Mouse (Mus musculus): ENCODE measurements around the gene Il10rb. TPM values are rescaled to one million over a fixed set of nuclear protein-coding genes. Genes with fewer than 3 reads are reported as not detected.

Gene Il10rb
- total RNA-seq (2014; fragmentation: Nextera tagmentation), result 36.6 and 48.8 TPM in 2 replicates
- 41.3 and 45.8 TPM in 2 replicates for total RNA-seq (2017)

DNA sequence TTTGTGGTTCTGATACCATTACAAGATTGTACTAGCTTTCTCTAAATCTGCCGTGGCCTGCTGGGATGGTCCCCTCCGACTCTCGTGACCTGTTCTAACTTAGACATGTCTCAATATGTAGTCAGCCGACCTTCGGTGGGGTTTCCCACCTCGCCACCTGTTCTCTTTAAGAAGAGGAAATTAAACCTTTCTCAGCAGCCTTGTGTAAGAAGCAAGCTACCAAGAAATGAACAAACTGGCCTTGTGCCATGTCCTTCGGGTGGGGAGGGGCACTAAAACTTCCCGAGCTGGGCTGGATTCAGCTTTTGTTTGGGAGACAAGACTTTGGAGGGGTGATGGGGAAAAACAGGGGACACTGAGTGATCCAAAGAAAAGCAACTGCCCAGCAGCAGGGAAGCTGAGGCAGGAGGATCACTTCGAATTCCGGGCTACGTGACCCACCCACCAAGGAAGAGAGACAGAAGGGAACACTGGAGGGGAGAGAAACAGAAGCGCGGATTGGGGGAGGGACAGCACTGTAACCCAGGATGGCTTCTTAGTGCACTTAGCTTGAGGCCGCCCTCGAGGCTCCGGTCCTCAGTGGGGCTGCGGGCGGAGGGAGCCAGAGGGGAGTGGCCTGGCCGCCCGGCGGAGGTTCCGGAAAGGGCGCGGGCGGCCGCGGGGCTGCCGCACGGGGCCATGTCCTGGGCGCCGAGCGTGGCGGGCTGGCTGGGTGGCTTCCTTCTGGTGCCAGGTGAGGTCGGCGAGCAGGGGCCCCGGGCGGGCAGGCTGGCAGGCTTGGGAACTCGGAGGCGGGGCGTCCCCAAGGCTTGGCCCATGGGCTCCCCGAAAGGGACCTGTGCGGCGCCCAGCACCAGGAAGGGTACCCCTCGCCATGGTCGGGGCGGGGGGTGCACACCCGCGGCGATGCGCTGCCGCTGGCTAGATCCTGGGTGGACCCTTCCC is at the start of gene Il10rb:
Gene Il10rb, plus strand, starts transcription at position 525 of the 945 bp plus-strand sequence.
- ATAC-seq (replicated peaks; ENCODE audit: poor library complexity, severe bottlenecking), result peak; percentile 75

DNA sequence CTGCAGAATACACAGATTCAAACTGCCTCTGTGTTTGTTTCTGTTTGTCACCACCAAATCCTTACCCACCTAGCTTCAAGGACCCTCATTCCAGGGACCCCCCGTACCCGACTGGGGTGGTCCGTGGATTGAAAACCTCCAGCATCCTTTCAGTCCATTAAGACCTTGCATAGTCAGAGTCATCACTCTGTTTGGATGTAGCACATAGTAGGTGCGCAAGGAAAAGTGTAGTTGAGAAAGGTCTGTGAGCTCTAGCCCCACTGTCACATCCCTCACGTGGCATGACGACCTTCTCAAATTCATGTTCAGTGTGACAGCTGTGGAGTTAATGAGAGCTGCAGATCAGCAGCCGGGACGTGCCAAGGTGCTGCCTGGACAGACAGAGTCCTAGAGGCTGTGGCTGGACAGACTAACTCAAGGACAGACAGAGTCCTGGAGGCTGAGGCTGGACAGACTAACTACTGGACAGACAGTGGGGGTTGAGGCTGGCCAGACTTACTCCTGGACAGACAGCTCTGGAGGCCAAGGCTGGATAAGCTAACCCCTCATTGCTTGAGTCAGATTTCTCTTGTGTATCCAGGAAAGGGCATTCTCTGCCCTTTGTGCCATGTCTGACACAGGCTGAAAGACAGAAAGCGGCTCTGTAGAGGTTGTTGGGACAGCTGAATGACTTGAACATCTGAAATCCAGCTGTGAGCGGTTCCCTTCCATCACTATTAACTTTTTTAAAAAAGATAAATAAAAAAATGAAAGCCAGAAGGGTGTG is 49.0 kb upstream of the Il10rb start:
- no peak for ATAC-seq (replicated peaks; ENCODE audit: poor library complexity, severe bottlenecking)

DNA sequence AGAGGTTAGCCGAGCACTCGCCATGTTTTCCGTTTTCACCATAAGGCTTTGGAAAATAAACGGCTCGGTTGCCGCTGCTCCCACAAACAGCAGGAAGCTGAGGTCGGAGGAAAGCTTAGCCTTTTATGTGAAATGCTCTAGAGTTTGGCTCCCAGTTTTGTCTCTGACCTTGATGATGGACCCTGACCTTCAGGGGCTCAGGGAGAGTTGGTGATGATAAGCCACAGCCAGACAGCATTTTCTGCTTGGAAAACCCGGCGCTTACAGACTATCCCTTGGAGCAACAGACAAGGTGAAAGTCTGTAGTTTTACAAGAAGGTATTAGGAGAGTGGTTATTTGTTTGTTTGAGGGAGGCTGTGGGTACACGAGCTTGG is 48.5 kb upstream of the Il10rb start:
- no peak for ATAC-seq (replicated peaks; ENCODE audit: poor library complexity, severe bottlenecking)

DNA sequence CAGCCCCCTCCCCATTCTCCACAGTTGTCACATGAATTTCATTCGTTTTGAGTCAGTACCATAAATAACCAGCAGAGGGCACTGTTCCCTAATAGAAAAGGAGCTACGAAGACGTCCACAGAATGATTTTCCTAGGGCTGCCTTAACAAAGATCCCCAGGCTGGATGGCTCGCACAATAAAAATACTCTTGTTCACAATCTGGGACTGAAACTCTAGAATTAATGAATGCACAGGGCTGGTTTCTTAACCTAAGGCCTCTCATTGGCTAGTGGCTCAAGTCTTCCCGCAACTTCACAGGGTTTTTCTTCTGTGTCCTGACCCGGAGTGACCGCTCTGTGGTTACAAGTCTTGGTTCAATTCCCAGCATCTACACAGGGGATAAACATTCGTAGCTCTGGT is 47.4 kb upstream of the Il10rb start:
- ATAC-seq (replicated peaks; ENCODE audit: poor library complexity, severe bottlenecking), result no peak; the same call in 1 of the 2 replicates

DNA sequence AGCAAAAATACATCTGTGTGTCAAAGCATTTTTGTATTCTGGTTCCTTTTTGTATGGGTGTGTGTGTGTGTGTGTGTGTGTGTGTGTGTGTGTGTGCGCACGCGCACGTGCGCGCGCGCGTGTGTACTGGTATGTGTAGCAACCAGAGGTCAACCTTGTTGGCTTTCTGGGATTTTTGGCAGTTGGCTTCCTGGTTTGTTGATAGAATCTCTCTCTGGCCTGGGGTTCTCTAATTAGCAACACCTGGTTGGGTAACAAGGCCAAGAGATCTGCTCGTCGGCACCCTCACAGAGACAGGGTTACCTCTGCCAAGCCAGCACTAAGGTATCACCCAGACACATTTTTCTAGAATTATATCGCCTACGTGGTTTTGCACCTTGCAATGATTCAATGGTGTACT is 46.4 kb upstream of the Il10rb start:
- no peak for ATAC-seq (replicated peaks; ENCODE audit: poor library complexity, severe bottlenecking)

DNA sequence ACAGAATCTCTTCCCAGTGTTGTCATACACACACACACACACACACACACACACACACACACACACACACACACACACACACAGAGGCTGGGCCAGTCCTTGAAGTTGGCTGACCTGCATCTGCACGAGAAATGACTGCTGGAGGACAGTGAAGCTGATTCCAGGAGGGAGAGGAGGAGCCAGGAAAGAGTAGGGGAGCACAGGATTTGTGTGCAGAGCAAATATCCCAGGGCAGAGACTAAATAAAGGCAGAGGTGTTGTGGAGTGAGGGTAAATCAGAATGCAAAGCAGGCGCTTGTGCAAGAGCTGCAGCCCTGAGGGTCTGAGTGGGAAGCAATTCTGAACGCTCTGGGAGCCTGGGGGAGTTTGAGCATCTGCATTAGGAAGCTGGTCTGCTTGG is 45.8 kb upstream of the Il10rb start:
- ATAC-seq (replicated peaks; ENCODE audit: poor library complexity, severe bottlenecking), result no peak

DNA sequence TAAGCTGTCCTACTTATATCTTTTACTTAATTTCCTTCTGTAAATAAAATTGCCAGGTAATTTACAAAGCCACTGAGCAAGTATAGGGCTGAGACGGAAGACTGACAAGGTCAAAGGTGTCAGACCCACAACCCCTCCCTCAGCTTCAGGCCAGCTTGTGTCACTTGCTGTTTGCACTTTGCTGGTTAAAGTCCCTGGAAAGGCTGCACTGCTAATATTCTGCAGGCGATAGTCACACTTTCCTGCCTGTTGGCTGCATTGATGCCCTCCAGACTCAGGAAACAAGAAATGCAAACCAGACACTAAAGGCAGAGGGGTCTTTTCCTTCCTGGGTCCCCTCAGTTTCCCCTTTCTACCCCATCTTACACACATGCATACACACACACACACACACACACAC is 44.0 kb upstream of the Il10rb start:
- ATAC-seq (replicated peaks; ENCODE audit: poor library complexity, severe bottlenecking), result no peak

DNA sequence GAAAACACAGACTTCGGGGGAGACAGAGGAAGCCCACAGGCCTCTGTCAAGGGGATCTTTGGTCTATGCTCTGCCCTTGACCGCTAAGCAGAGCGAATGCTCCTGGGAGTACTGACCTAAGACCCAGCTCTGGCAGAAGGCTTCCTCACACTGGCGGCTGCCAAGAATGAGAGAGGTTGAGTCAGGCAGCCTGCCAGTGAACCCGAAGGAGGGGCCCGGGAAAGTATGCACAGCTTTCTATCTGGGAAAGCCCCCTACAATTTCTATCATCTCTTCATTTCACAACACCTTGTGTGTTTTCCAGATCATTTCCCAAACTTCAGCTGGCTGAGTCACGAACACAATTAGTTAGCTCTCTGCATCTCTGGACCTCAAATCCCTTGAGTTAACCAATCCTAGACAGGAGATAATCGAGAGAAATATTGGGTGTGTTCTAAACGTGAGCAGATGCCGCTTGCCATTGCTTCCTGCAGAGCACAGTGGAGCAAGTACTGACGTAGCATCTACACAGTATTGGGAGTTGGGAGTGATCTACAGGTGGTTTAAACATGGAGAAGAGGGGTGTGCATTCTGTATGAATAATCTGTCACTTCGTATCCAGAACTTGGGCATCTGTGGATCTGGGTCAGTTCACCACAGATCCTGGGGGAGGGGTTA is 43.2 kb upstream of the Il10rb start:
- ATAC-seq (replicated peaks; ENCODE audit: poor library complexity, severe bottlenecking), result no peak

DNA sequence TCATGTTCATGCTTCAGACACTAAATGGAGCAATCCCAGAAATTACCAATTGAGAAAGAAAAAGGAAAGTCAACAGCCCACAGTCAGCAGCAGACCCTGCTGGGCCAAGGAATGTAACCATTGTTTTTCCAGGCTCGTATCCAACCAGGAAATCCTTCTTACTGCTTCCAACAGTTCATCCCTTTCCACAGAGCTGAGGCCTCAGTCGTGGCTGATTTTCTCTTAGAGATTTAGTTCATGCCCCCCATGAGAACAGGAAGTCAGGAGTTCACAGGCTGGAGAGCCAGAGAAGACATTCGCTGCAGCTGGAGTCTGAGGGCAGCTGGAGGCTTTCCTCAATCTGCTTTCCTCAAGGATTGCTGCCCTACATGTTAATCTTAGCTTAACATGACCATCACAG is 42.5 kb upstream of the Il10rb start:
- no peak for ATAC-seq (replicated peaks; ENCODE audit: poor library complexity, severe bottlenecking)

DNA sequence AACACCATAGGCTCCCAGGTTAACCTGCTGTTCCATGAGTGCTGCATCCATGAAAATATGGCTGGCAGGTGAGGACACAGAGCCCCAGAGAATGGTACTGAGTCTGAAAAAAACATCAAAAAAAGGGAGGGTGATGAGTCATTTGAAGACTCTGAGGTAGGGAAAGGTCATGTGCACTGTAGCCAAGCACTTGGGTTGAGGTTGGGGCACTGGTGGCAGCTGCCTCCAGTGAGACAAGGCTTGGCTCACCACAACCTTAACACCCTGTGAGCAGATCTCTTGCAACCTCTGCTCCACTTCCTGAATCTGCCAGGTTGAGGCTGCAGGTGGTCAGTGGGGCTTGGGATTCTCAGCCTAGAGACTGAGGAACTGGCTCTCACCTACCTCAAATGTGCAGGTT is 39.4 kb upstream of the Il10rb start:
- peak; percentile 91 for ATAC-seq (replicated peaks; ENCODE audit: poor library complexity, severe bottlenecking)

DNA sequence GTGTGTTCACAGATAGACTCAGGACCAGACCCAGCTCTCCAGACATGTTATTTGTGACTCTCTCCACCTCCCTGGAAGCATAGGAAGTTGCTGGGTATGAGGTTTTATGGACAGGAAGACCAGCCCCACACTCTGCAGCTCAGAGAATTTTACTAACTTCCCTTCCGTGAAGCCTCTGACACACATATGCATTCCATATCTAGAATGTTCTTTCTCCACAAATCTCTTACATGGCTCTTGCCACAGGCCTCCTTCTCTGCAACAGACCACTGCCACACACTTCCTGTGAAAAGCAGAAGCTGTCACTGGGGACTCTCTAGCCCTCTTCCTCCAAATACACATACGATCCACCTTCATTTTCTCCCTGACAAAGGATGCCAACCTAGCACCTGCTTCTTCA is 38.9 kb upstream of the Il10rb start:
- peak; percentile 83 for ATAC-seq (replicated peaks; ENCODE audit: poor library complexity, severe bottlenecking)

DNA sequence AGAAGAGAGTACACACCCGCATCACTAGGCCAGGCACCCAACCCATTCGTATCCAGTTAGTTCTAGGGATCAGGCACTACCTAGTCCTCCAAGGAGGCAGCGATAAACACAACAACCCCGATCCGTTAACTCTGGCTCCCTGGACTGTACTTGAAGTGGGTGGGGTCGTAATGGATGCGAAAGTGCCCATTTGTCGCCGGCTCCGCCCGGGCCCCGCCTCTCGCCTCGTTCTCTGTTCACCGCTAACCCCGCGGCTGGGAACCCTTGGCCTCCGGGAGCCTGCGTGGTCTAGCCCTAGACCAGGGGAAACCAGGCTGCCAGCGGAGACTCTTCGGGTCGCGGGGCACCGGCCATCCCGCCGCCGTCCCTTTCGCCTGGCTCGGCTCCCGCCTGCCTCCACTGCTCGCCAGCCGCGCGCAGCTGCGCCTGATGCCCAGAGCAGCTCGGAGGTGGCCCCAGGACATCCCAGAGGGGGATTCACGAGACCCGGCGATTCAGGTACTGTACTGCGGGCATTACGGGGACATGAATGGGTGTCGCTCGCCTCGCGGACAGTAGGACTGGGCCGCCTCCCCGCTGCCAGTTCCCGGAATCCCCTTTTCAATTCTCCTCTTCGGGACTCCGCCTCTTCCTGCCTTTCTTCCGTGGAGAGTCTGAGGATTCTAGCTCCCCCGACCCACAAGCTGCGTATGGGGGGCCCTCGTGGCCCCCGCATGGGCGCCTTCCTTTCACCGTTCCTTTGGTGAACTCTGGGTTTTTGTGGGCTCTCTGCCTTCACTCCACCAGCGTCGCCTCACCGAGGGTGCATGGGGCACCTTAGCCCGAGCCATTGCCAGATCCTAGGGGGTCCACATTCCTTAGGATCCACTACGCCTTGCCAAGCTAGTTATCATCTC is 33.1 kb upstream of the Il10rb start, which contains the start of gene Ifnar2:
Gene Ifnar2, plus strand, starts transcription at position 207 of the 896 bp plus-strand sequence.
- peak; percentile 85 for ATAC-seq (replicated peaks; ENCODE audit: poor library complexity, severe bottlenecking)

DNA sequence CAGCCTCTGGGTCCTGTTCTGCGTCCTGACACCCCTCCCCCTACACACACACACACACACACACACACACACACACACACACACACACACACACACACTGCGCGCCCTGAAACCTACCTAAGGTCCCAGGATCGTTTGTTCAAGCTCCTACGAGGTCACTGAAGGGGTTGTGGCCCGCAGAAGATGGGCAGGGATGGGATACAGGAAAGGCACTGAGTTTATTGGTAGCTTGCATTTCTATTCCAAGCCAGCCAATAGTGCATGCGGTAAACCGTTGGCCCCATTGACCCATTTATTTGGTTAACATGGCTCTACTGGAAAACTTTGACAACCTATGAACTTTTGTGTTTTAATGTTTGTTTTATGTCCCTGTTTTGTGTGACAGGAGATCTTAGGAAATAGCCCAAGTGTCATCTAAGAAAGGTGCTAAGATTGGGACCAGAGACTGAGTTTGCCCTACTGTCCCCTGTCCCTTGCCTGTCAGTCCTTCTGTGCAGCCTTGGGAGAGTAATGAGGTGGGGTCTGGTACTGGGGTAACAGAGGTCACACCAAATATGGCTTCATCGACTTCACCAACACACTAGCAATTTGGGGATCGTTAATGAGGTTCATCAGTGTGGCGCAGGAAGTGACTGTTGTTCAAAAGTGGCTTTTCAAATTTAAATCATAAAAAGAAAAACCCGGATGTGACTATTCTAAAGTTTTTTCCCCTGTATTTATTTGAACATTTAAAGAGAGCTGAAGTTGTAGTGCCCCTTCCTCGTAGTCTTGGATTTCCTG is 32.3 kb upstream of the Il10rb start:
- no peak for ATAC-seq (replicated peaks; ENCODE audit: poor library complexity, severe bottlenecking)

DNA sequence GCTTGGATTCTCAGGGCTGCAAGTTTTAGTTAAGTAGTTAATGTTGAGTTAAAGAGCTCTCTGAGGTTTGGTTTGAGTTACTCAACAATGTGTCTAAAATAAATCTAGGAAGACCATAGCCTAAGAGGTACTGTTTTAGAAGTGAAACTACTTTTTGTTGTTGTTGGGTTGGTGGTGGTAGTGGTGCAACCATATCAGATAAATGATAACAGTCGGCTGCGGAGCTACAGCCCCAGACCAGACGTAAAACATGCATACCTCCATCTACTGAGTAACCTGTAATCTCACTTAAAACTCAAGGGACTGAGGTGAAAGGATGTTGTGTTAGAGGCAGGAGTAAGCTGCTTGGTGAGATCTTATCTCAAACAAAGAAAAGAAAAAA is 31.7 kb upstream of the Il10rb start:
- ATAC-seq (replicated peaks; ENCODE audit: poor library complexity, severe bottlenecking), result peak; percentile 57

DNA sequence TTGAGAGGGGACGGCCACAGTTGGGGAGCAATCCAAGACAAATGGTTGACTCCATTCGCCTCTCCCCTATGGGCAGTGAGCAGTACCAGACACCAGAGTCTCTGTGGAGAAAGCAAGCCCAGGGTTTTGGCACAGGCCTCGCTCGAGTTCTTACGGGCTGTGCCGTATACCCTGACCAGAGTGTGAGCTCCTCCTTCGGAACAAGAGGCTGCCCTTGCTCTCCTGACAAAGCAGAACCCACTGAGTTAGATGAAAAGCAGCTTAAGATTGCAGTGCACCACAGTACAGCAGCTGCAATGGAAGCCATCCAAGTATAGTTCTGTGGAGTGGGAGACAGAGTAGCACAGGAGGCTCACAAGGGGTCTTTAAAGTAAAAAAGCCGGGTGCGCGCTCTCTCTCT is 29.3 kb upstream of the Il10rb start:
- no peak for ATAC-seq (replicated peaks; ENCODE audit: poor library complexity, severe bottlenecking)

DNA sequence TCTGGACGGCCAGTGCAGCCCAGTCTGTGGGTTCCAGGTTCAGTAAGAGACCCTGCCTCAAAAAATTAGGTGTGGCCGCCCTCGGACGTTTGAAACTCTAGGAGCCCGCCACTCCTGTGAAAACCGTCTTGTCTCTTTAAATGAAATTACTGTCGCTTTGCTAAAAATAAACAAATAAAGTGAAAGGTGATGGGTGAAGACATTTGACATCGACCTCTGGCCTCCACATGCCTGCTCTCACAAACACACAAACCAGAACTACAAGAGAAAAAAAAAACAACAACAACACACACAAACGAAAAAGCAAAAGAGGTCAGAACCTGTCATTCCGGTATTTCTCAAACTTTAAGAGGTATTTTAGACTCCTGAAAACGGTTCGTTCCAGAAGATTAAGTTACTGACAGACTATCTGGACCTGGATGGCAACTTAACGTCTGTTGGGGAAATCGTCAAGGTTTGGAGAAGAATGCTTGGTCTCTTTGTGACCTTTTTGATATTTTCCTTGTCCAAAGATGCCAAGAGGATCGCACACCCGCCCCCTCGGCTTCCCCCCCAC is 27.5 kb upstream of the Il10rb start:
- ATAC-seq (replicated peaks; ENCODE audit: poor library complexity, severe bottlenecking), result no peak

DNA sequence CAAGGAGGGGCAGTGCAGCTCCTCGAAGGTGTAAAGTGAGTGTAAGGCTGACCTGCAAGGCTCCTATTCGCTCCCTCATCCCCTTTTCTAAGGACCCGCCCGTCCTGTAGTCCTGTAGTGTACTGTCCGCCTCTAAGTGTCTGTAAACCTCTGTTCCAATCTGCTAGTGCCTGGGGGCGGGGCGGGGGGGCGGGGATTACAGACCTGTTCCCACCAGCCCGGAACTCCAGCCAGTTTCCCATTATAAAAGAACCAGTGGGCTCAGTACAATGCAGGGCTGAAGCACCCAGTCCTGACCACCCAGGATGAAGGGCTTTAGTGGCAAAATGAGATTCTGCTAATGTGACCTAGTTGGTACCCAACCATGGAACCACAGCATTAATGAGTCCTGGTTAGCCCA is 27.0 kb upstream of the Il10rb start:
- ATAC-seq (replicated peaks; ENCODE audit: poor library complexity, severe bottlenecking), result no peak

DNA sequence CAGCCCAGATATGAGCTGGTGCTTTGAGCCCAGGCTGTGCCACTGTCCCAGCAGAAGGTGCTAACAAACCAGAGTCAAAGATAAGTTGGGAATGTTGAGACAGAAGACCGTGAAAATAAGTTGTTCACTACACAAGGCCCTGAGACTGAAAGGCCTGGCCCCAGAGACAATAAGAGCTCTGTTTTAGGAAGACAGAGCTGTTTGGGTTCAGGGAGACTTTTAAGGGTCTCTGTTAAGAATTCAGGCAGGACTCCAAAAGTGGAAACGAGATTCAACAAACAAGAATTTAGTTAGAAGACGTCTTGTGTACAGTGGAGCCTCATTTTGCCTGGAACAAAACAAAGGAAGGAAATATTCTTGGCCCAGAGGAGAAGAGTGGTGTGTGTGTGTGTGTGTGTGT is 26.6 kb upstream of the Il10rb start:
- no peak for ATAC-seq (replicated peaks; ENCODE audit: poor library complexity, severe bottlenecking)

DNA sequence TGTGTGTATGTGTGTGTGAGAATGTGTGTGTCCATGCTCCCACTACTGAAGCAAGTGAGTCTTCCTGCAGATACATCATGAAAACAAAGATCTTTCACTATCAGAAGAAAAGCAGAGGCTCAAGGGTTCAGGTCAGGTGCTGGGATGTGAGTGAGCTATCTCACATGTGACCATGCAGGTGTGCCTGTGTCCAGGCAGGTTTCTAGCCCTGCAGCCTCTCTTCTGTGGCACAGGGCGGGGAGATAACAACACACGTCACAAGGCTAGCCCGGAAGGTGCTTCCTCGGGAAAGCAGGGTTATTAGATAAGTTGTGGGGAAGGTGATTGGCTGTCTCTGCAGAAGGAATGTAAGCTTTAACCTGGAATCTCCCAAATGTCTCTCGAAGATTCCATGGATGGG is 25.8 kb upstream of the Il10rb start:
- no peak for ATAC-seq (replicated peaks; ENCODE audit: poor library complexity, severe bottlenecking)

All from granulocyte monocyte progenitor cell, adult 5-6 weeks (primary cell).